Mouse (Mus musculus): Measurements from ENCODE around the gene Mthfr. TPM values are rescaled to one million over a fixed set of nuclear protein-coding genes. Genes with fewer than 3 reads are reported as not detected.
A peak's percentile ranks its signal among the peaks of the same experiment; 100 is the strongest.

The Mthfr gene
- polyA plus RNA-seq, 1 experiment from 2014 or later: 11.9 TPM

DNA sequence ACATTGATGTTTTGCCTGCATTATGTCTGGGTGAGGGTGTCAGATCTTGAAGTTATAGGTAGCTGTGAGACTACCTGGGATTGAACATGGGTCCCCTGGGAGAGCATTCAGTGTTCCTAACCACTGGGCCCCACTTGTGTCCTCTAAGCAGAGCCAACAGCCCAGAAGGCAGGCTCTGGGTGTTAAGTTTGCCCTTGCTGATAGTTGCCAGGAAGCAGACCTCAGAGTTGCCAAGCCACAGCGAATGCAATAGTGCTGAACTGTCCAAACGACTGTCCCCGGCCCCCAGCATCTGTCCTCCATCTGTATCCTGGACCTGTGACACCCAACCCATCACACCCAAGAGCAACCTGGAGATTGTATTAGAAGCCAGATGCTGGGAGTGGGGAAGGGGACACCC is 59.8 kb downstream of the Mthfr start:
- Histone ChIP-seq H3K36me3 (ENCODE audit: control insufficient read depth, insufficient read depth) (no peaks in the 10 kb centered on the region), H3K9ac (ENCODE audit: low read depth, low read length) (no peak overlapping the region), H3K9me3 (replicated peaks; ENCODE audit: control insufficient read depth, low read length) (no peaks in the 10 kb centered on the region), H3K27ac (ENCODE audit: low read length) (no peak overlapping the region), H3K4me2 (ENCODE audit: low read depth, low read length) (no peak overlapping the region), H3K4me1 (ENCODE audit: control insufficient read depth, low read depth, low read length) (no peaks in the 10 kb centered on the region), H3K27me3 (ENCODE audit: control insufficient read depth, insufficient read depth, low read depth, low read length) (no peaks in the 10 kb centered on the region), H3K4me3 (ENCODE audit: low read depth, low read length) (no peak overlapping the region)
- 56% methylated on average over 3 of the region's 3 CpGs for WGBS (ENCODE audit: insufficient replicate concordance)
- ATAC-seq (ENCODE audit: low read depth): no peak

DNA sequence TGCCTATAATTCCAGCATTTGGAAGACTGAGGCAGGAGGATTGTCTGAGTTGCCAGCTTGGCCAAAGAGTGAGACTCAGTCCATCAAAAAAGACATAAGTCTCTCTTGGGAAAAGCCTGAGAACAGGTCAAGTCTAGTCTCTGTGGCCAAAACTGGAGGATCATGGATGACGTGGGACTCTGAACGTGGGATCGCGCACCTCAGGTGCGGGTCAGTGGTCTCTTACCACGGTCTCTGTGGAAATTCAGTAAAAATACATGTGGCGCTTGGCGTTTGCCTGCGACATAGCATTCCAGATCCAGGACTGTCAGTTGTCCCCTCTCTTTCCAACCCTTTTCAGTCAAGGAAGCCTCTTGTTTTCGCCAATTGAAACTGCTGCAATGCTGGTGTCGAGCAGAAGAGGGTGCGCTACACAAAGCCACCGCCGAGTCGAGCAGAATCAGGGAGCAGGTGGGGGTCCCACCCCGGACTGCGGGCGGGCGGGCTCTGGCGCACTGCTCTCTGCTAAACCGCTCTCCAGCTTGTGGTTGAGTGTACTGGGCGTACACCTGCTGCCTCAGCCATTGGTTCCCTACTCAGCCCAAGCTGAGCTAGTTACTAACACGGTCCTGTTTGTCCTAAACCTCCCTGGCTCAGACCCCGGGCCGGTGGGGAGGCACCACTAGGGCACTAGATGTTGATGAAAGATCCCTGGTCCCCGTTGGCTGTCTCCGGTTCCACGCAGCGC is 63.1 kb downstream of the Mthfr start:
- H3K9me3 ChIP-seq (replicated peaks; ENCODE audit: control insufficient read depth, low read length): no peaks in the 10 kb centered on the region
- H3K27ac ChIP-seq (ENCODE audit: low read length): no peak overlapping the region
- no peak overlapping the region for H3K9ac ChIP-seq (ENCODE audit: low read depth, low read length)
- peak; percentile 47; the same call in 1 of the 2 replicates for ATAC-seq (ENCODE audit: low read depth)
- 15% methylated on average over 29 of the region's 29 CpGs for WGBS (ENCODE audit: insufficient replicate concordance)
- no peaks in the 10 kb centered on the region for H3K27me3 ChIP-seq (ENCODE audit: control insufficient read depth, insufficient read depth, low read depth, low read length)
- peak overlapping the region; percentile 43 for H3K4me2 ChIP-seq (ENCODE audit: low read depth, low read length)
- H3K36me3 ChIP-seq (ENCODE audit: control insufficient read depth, insufficient read depth): no peaks in the 10 kb centered on the region
- no peaks in the 10 kb centered on the region for H3K4me1 ChIP-seq (ENCODE audit: control insufficient read depth, low read depth, low read length)
- peak overlapping the region; percentile 20 for H3K4me3 ChIP-seq (ENCODE audit: low read depth, low read length)

DNA sequence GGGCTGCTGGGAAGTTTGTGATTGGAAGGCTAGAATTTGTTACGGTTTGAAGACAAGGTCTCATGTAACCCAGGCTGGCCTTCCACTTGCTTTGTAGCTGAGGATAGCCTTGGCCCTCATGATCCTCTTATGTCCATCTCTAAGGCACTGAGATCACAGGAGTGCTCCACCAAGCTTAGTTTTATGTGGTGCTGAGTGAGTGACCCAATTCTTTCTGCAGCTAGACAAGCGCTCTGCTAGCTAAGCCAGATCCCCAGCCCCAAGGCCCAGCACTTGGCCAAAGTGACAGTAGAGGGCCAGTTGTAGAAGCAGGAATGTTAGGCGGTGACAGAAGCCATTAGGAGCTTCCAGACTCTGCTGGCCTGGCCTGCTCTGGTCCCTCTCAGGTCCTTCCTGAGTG is 65.3 kb downstream of the Mthfr start:
- Histone ChIP-seq H3K27me3 (ENCODE audit: control insufficient read depth, insufficient read depth, low read depth, low read length) (no peaks in the 10 kb centered on the region), H3K9ac (ENCODE audit: low read depth, low read length) (no peak overlapping the region), H3K4me2 (ENCODE audit: low read depth, low read length) (no peak overlapping the region), H3K27ac (ENCODE audit: low read length) (no peak overlapping the region), H3K4me3 (ENCODE audit: low read depth, low read length) (no peak overlapping the region), H3K4me1 (ENCODE audit: control insufficient read depth, low read depth, low read length) (no peaks in the 10 kb centered on the region), H3K36me3 (ENCODE audit: control insufficient read depth, insufficient read depth) (no peaks in the 10 kb centered on the region), H3K9me3 (replicated peaks; ENCODE audit: control insufficient read depth, low read length) (no peaks in the 10 kb centered on the region)
- ATAC-seq (ENCODE audit: low read depth): no peak
- WGBS (ENCODE audit: insufficient replicate concordance): 59% methylated on average over 3 of the region's 3 CpGs

DNA sequence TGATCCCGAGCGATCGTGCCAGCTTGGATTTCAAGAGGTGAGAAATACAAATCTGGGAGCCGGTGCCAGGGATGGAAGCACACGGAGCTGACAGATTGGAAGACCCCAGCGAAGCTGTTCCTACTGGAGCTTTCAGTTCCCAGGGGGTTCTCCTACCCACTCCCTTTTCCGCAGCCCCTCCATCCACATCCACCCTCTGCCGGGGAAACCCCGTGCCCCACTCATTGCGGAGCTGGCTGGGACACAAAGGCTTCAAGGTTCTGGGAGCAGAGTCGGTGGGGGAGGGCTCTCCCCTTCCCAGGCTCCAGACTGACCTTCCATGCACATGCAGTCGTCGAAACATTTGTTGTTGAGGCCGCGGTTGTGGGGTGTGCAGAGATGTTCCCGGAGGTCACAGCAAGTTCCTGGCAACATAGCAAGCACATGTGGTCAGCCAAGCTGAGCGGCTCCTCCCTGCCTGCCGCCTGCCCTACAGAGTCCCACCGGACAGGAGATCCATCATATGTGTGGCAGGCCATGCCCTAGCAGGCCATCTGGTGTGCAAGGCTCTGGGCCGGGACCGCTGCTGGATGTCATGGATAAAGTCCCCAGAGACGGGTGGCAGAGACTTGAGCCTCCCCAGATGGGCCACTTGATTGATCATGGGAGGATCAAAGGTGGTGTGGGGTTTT is 68.9 kb downstream of the Mthfr start:
- Histone ChIP-seq H3K4me2 (ENCODE audit: low read depth, low read length) (no peak overlapping the region), H3K27me3 (ENCODE audit: control insufficient read depth, insufficient read depth, low read depth, low read length) (no peaks in the 10 kb centered on the region), H3K4me1 (ENCODE audit: control insufficient read depth, low read depth, low read length) (no peaks in the 10 kb centered on the region), H3K36me3 (ENCODE audit: control insufficient read depth, insufficient read depth) (no peaks in the 10 kb centered on the region), H3K9me3 (replicated peaks; ENCODE audit: control insufficient read depth, low read length) (no peaks in the 10 kb centered on the region), H3K27ac (ENCODE audit: low read length) (no peak overlapping the region), H3K4me3 (ENCODE audit: low read depth, low read length) (no peak overlapping the region), H3K9ac (ENCODE audit: low read depth, low read length) (no peak overlapping the region)
- ATAC-seq (ENCODE audit: low read depth): no peak
- 48% methylated on average over 22 of the region's 22 CpGs for WGBS (ENCODE audit: insufficient replicate concordance)

DNA sequence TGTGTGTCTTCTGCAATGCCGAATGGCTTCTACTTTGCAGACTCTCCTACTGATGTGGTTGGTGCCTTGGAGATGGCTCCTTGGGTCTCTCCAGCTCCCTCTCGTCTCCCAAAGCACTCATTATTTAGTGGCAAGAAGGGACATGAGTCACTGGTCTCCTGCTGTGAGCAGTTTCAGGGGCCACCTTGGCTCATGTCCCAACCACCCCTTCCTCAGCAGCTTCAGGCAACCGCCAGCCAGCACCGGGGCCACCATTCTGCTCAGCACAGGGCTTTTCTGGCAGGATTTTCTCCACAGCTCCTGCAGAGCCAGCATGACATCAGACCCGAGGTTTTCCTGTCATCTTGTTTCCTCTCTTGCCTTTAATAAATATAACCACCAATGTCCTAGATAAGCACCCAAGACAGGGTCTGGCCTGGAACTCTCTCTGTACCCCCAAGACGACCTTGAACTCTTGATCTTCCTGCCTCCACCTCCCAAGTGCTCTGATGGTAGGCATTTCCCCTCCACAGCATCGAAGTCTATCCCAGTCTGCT is 69.8 kb downstream of the Mthfr start:
- 26% methylated on average over 7 of the region's 7 CpGs for WGBS (ENCODE audit: insufficient replicate concordance)
- no peaks in the 10 kb centered on the region for H3K9me3 ChIP-seq (replicated peaks; ENCODE audit: control insufficient read depth, low read length)
- no peak overlapping the region for H3K27ac ChIP-seq (ENCODE audit: low read length)
- no peaks in the 10 kb centered on the region for H3K36me3 ChIP-seq (ENCODE audit: control insufficient read depth, insufficient read depth)
- no peak overlapping the region for H3K4me3 ChIP-seq (ENCODE audit: low read depth, low read length)
- H3K27me3 ChIP-seq (ENCODE audit: control insufficient read depth, insufficient read depth, low read depth, low read length): no peaks in the 10 kb centered on the region
- H3K4me1 ChIP-seq (ENCODE audit: control insufficient read depth, low read depth, low read length): no peaks in the 10 kb centered on the region
- H3K4me2 ChIP-seq (ENCODE audit: low read depth, low read length): no peak overlapping the region
- no peak overlapping the region for H3K9ac ChIP-seq (ENCODE audit: low read depth, low read length)
- peak; percentile 11; the same call in 1 of the 2 replicates for ATAC-seq (ENCODE audit: low read depth)

Other genes with a start within 250 kb of the Mthfr start
- 3.2 and 3.4 TPM in 2 replicates for gene Zfp984, start 229.3 kb upstream of the Mthfr start, polyA plus RNA-seq (2015; fragmentation: Nextera tagmentation; extraction: Ambion mirVana)
- gene Zfp933, start 190.7 kb upstream of the Mthfr start, polyA plus RNA-seq (2015; fragmentation: Nextera tagmentation; extraction: Ambion mirVana): 1.3 and 1.5 TPM in 2 replicates
- 26.9 and 29.4 TPM in 2 replicates for gene Miip, start 170.3 kb upstream of the Mthfr start, polyA plus RNA-seq (2015; fragmentation: Nextera tagmentation; extraction: Ambion mirVana)
- gene Fv1, start 170.1 kb upstream of the Mthfr start, polyA plus RNA-seq (2015; fragmentation: Nextera tagmentation; extraction: Ambion mirVana): 1.8 and 2.0 TPM in 2 replicates
- gene Mfn2, start 134.4 kb upstream of the Mthfr start, polyA plus RNA-seq (2015; fragmentation: Nextera tagmentation; extraction: Ambion mirVana): 15.9 and 16.2 TPM in 2 replicates
- 28.8 and 30.7 TPM in 2 replicates for gene Plod1, start 102.3 kb upstream of the Mthfr start, polyA plus RNA-seq (2015; fragmentation: Nextera tagmentation; extraction: Ambion mirVana)
- gene 2510039O18Rik, start 98.2 kb upstream of the Mthfr start, polyA plus RNA-seq (2015; fragmentation: Nextera tagmentation; extraction: Ambion mirVana): 4.0 and 5.8 TPM in 2 replicates
- not detected in 2 replicates for gene Nppb, start 53.3 kb upstream of the Mthfr start, polyA plus RNA-seq (2015; fragmentation: Nextera tagmentation; extraction: Ambion mirVana)
- not detected in 2 replicates for gene Nppa, start 38.4 kb upstream of the Mthfr start, polyA plus RNA-seq (2015; fragmentation: Nextera tagmentation; extraction: Ambion mirVana)
- gene Clcn6, start 256 bp upstream of the Mthfr start, polyA plus RNA-seq (2015; fragmentation: Nextera tagmentation; extraction: Ambion mirVana): 1.4 and 1.8 TPM in 2 replicates
- 9.2 and 9.4 TPM in 2 replicates for gene Agtrap, start 49.0 kb downstream of the Mthfr start, polyA plus RNA-seq (2015; fragmentation: Nextera tagmentation; extraction: Ambion mirVana)
- 12.4 and 13.9 TPM in 2 replicates for gene Mad2l2, start 91.3 kb downstream of the Mthfr start, polyA plus RNA-seq (2015; fragmentation: Nextera tagmentation; extraction: Ambion mirVana)
- 0.04 TPM in 2 replicates for gene Draxin, start 91.6 kb downstream of the Mthfr start, polyA plus RNA-seq (2015; fragmentation: Nextera tagmentation; extraction: Ambion mirVana)
- 10.6 and 11.4 TPM in 2 replicates for gene Fbxo6, start 113.1 kb downstream of the Mthfr start, polyA plus RNA-seq (2015; fragmentation: Nextera tagmentation; extraction: Ambion mirVana)
- 0.63 and 0.71 TPM in 2 replicates for gene Fbxo44, start 121.4 kb downstream of the Mthfr start, polyA plus RNA-seq (2015; fragmentation: Nextera tagmentation; extraction: Ambion mirVana)
- not detected in 2 replicates for gene Fbxo2, start 121.5 kb downstream of the Mthfr start, polyA plus RNA-seq (2015; fragmentation: Nextera tagmentation; extraction: Ambion mirVana)
- 0.17 TPM in 1 of 2 replicates, not detected in the other for gene Disp3, start 248.9 kb downstream of the Mthfr start, polyA plus RNA-seq (2015; fragmentation: Nextera tagmentation; extraction: Ambion mirVana)